Mouse (Mus musculus): ENCODE measurements around the gene Olfr338.
"Not testable (repeated sequence)": the region's sequence is repeated elsewhere in the genome, so short reads cannot be mapped to it uniquely, and the experiment has no call there.

The Olfr338 gene

DNA sequence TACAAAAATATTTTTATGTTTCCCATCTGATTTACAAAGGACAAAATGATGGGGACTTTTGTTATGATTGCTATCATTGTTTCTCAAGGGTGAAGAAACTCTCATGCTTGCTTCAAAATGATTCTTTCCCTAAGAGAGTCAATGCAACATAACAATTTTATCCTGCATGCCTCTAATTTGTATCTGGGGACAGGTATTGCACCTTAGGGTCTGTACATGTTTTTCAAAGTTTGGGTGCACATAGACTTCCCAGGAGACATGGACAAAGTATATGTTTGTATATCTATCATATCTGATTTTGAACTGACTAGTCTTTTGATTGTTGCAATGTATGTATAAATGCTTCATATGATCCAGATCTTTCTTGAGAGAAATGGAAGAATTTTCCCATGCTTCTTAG, at the start of gene Olfr338:
Gene Olfr338 (plus strand): TSS at position 301 of the 400 bp plus-strand sequence.
- in situ Hi-C loops (cut with MboI, MseI), result no loop called here

DNA sequence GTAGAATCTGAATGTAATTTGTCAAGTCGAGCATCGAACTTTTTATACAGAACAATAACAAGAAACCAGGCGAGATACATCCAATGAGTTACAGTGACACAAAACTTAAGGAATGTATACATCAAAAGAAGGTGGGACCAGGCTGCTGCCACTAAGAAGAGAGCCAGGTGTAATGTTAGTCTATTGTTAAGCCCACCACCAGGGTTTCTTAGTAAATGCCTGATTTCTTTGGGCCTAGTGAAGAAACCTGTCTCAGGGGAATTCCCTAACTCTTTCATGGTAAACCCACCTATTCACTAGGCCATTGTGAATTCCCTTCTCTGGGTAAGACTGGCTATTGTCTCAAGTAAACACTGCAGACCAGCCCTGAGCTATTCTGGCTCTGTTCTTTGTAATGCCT, 41.9 kb downstream of the Olfr338 start:
- in situ Hi-C loops (cut with MboI, MseI), result not testable (repeated sequence)

- in situ Hi-C loops (cut with MboI, MseI), result not testable (repeated sequence)
These were observed 42.3 kb downstream of the Olfr338 start for GRCm38 (mm10) chr2:36415591-36415990.

DNA sequence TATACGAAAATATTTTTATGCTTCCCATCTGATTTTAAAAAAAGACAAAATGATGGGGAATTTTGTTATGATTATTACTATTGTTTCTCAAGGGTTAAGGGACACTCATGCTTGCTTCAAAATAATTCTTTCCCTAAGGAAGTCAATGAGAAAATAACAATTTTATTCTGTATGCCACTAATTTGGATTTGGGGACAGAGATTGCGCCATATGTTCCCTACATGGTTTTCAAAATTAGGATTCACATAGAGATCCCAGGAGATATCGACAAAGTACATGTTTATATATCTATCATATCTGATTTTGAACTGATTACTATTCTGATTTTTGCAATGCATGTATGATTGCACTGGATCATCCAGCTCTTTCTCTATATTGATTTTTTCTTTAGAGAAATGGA, 45.3 kb downstream of the Olfr338 start, which contains the start of gene Olfr339:
Gene Olfr339 (plus strand): TSS at position 301 of the 400 bp plus-strand sequence.
- in situ Hi-C loops (cut with MboI, MseI), result no loop called here

Data from regulatory T cell (primary cell).